Mouse (Mus musculus): ENCODE results near the gene Lamc1.

GRCm38 (mm10) chr1:153331206-153331605 is 1.4 kb downstream of the Lamc1 start:
- no peak for TF ChIP-seq POLR2A (IDR thresholded peaks at IDR 0.05; ENCODE audit: low read depth, low read length)
- no peak for TF ChIP-seq CTCF (IDR thresholded peaks at IDR 0.05; ENCODE audit: borderline replicate concordance, insufficient read depth, low read length)

All from embryonic fibroblast, embryonic 13.5 days (primary cell).